Mouse (Mus musculus) testis, adult 2 months (tissue): ENCODE results near the gene Tfb2m.

Experiments used
- CTCF ChIP-seq: fragments of 200-500 bp; IDR thresholded peaks from 2 replicates; pipeline ENCODE4 v1.5.1; 2012; ENCODE audit warnings: low read depth, mild to moderate bottlenecking, inconsistent platforms, low read length, moderate library complexity; ENCODE audit not compliant: control insufficient read depth, insufficient read depth, insufficient replicate concordance
- POLR2A ChIP-seq: fragments of 200-500 bp; IDR thresholded peaks from 2 replicates; pipeline ENCODE4 v1.6.1; 2012; ENCODE audit warnings: low read depth, mild to moderate bottlenecking, inconsistent platforms, low read length, moderate library complexity; ENCODE audit not compliant: control insufficient read depth

GRCm38 (mm10) chr1:179547176-179547575 is 1.1 kb upstream of the Tfb2m start:
- TF ChIP-seq CTCF (no peak), POLR2A (no peak)
